Mouse (Mus musculus): ENCODE data around the gene Etnk1. TPM values are rescaled to one million over a fixed set of nuclear protein-coding genes. Genes with fewer than 3 reads are reported as not detected.

Etnk1 gene
- polyA plus RNA-seq, 1 experiment from 2014 or later = 17.2 TPM

GRCm38 (mm10) chr6:143230888-143231287, 63.9 kb downstream of the Etnk1 start:
- Histone ChIP-seq H3K4me1 (no peaks in the 10 kb centered on the region), H3K4me2 (no peak overlapping the region), H3K9ac (no peak overlapping the region), H3K4me3 (replicated peaks) (no peak overlapping the region), H3K27me3 (replicated peaks) (no peaks in the 10 kb centered on the region), H3K9me3 (no peaks in the 10 kb centered on the region), H3K36me3 (no peaks in the 10 kb centered on the region), H3K27ac (no peak overlapping the region)
- 87% methylated on average over 2 of the region's 2 CpGs for WGBS
- ATAC-seq (ENCODE audit: insufficient read depth, low FRiP score, low read depth) = no peak

- ATAC-seq (ENCODE audit: insufficient read depth, low FRiP score, low read depth) = no peak
- 87% methylated on average over 11 of the region's 11 CpGs for whole genome bisulfite sequencing
Measured at GRCm38 (mm10) chr6:143232718-143233117, 65.7 kb downstream of the Etnk1 start.

GRCm38 (mm10) chr6:143234868-143235267, 67.8 kb downstream of the Etnk1 start:
- WGBS = 76% methylated on average over 8 of the region's 8 CpGs
- H3K27me3 ChIP-seq (replicated peaks) = no peaks in the 10 kb centered on the region
- no peak overlapping the region for H3K27ac ChIP-seq
- H3K36me3 ChIP-seq = no peaks in the 10 kb centered on the region
- ATAC-seq (ENCODE audit: insufficient read depth, low FRiP score, low read depth) = no peak
- no peaks in the 10 kb centered on the region for H3K9me3 ChIP-seq
- no peak overlapping the region for H3K4me3 ChIP-seq (replicated peaks)
- H3K4me1 ChIP-seq = no peaks in the 10 kb centered on the region
- no peak overlapping the region for H3K9ac ChIP-seq
- H3K4me2 ChIP-seq = no peak overlapping the region

More at GRCm38 (mm10) chr6:143232718-143233117, 65.7 kb downstream of the Etnk1 start:
- H3K4me1 ChIP-seq = no peaks in the 10 kb centered on the region
- no peak overlapping the region for H3K4me2 ChIP-seq
- no peaks in the 10 kb centered on the region for H3K27me3 ChIP-seq (replicated peaks)
- no peak overlapping the region for H3K9ac ChIP-seq
- H3K36me3 ChIP-seq = no peaks in the 10 kb centered on the region
- H3K4me3 ChIP-seq (replicated peaks) = no peak overlapping the region
- H3K27ac ChIP-seq = no peak overlapping the region
- no peaks in the 10 kb centered on the region for H3K9me3 ChIP-seq

- Histone ChIP-seq H3K4me3 (replicated peaks) (no peak overlapping the region), H3K4me1 (no peaks in the 10 kb centered on the region), H3K27me3 (replicated peaks) (no peaks in the 10 kb centered on the region), H3K36me3 (no peaks in the 10 kb centered on the region), H3K27ac (no peak overlapping the region), H3K9me3 (no peaks in the 10 kb centered on the region), H3K4me2 (no peak overlapping the region), H3K9ac (no peak overlapping the region)
- no peak for ATAC-seq (ENCODE audit: insufficient read depth, low FRiP score, low read depth)
- 80% methylated on average over 21 of the region's 21 CpGs for WGBS
Measured at GRCm38 (mm10) chr6:143239362-143240074, 72.5 kb downstream of the Etnk1 start.

GRCm38 (mm10) chr6:143243191-143243590, 76.2 kb downstream of the Etnk1 start:
- H3K4me2 ChIP-seq = no peak overlapping the region
- no peak overlapping the region for H3K27ac ChIP-seq
- WGBS = 70% methylated on average over 5 of the region's 5 CpGs
- H3K9ac ChIP-seq = no peak overlapping the region
- no peak overlapping the region for H3K4me3 ChIP-seq (replicated peaks)
- H3K27me3 ChIP-seq (replicated peaks) = no peaks in the 10 kb centered on the region
- H3K9me3 ChIP-seq = no peaks in the 10 kb centered on the region
- no peak for ATAC-seq (ENCODE audit: insufficient read depth, low FRiP score, low read depth)
- no peaks in the 10 kb centered on the region for H3K4me1 ChIP-seq
- no peaks in the 10 kb centered on the region for H3K36me3 ChIP-seq

GRCm38 (mm10) chr6:143257921-143258320, 90.9 kb downstream of the Etnk1 start:
- H3K9me3 ChIP-seq = no peaks in the 10 kb centered on the region
- no peaks in the 10 kb centered on the region for H3K4me1 ChIP-seq
- no peak overlapping the region for H3K27ac ChIP-seq
- H3K4me3 ChIP-seq (replicated peaks) = no peak overlapping the region
- H3K27me3 ChIP-seq (replicated peaks) = no peaks in the 10 kb centered on the region
- ATAC-seq (ENCODE audit: insufficient read depth, low FRiP score, low read depth) = no peak
- no peak overlapping the region for H3K9ac ChIP-seq
- H3K4me2 ChIP-seq = no peak overlapping the region
- no peaks in the 10 kb centered on the region for H3K36me3 ChIP-seq
- 74% methylated on average over 4 of the region's 4 CpGs for WGBS

- H3K27me3 ChIP-seq (replicated peaks) = no peaks in the 10 kb centered on the region
- no peaks in the 10 kb centered on the region for H3K4me1 ChIP-seq
- no peaks in the 10 kb centered on the region for H3K9me3 ChIP-seq
- no peak overlapping the region for H3K4me3 ChIP-seq (replicated peaks)
- no peak overlapping the region for H3K4me2 ChIP-seq
- no peak overlapping the region for H3K27ac ChIP-seq
- no peak overlapping the region for H3K9ac ChIP-seq
- H3K36me3 ChIP-seq = no peaks in the 10 kb centered on the region
- no peak for ATAC-seq (ENCODE audit: insufficient read depth, low FRiP score, low read depth)
- 73% methylated on average over 17 of the region's 17 CpGs for WGBS
Measured at GRCm38 (mm10) chr6:143259169-143259629, 92.2 kb downstream of the Etnk1 start.

GRCm38 (mm10) chr6:143259870-143260559, 93.0 kb downstream of the Etnk1 start:
- Histone ChIP-seq H3K27me3 (replicated peaks) (no peaks in the 10 kb centered on the region), H3K4me3 (replicated peaks) (no peak overlapping the region), H3K9me3 (no peaks in the 10 kb centered on the region), H3K4me2 (no peak overlapping the region; the same call in 1 of the 2 replicates), H3K27ac (no peak overlapping the region), H3K4me1 (no peaks in the 10 kb centered on the region), H3K36me3 (no peaks in the 10 kb centered on the region), H3K9ac (no peak overlapping the region)
- WGBS = 61% methylated on average over 18 of the region's 18 CpGs
- no peak for ATAC-seq (ENCODE audit: insufficient read depth, low FRiP score, low read depth)

GRCm38 (mm10) chr6:143260560-143261288, 93.7 kb downstream of the Etnk1 start:
- H3K9me3 ChIP-seq = no peaks in the 10 kb centered on the region
- H3K36me3 ChIP-seq = no peaks in the 10 kb centered on the region
- no peak for ATAC-seq (ENCODE audit: insufficient read depth, low FRiP score, low read depth)
- H3K4me2 ChIP-seq = no peak overlapping the region
- no peaks in the 10 kb centered on the region for H3K4me1 ChIP-seq
- no peak overlapping the region for H3K4me3 ChIP-seq (replicated peaks)
- 72% methylated on average over 14 of the region's 14 CpGs for WGBS
- H3K27me3 ChIP-seq (replicated peaks) = no peaks in the 10 kb centered on the region
- H3K9ac ChIP-seq = no peak overlapping the region
- no peak overlapping the region for H3K27ac ChIP-seq

GRCm38 (mm10) chr6:143261289-143261665, 94.3 kb downstream of the Etnk1 start:
- Histone ChIP-seq H3K9ac (no peak overlapping the region), H3K4me2 (no peak overlapping the region), H3K4me1 (no peaks in the 10 kb centered on the region), H3K4me3 (replicated peaks) (no peak overlapping the region), H3K9me3 (no peaks in the 10 kb centered on the region), H3K27ac (no peak overlapping the region), H3K36me3 (no peaks in the 10 kb centered on the region), H3K27me3 (replicated peaks) (no peaks in the 10 kb centered on the region)
- ATAC-seq (ENCODE audit: insufficient read depth, low FRiP score, low read depth) = no peak
- 82% methylated on average over 8 of the region's 8 CpGs for WGBS

- Histone ChIP-seq H3K36me3 (no peaks in the 10 kb centered on the region), H3K27me3 (replicated peaks) (no peaks in the 10 kb centered on the region), H3K27ac (no peak overlapping the region), H3K9ac (no peak overlapping the region), H3K4me2 (no peak overlapping the region), H3K9me3 (no peaks in the 10 kb centered on the region), H3K4me3 (replicated peaks) (no peak overlapping the region), H3K4me1 (no peaks in the 10 kb centered on the region)
- no peak for ATAC-seq (ENCODE audit: insufficient read depth, low FRiP score, low read depth)
- WGBS = 81% methylated on average over 10 of the region's 10 CpGs
Measured at GRCm38 (mm10) chr6:143265482-143265881, 98.5 kb downstream of the Etnk1 start.

GRCm38 (mm10) chr6:143279222-143279621, 112.2 kb downstream of the Etnk1 start:
- Histone ChIP-seq H3K4me1 (no peaks in the 10 kb centered on the region), H3K27me3 (replicated peaks) (no peaks in the 10 kb centered on the region), H3K9me3 (no peaks in the 10 kb centered on the region), H3K4me3 (replicated peaks) (no peak overlapping the region), H3K4me2 (no peak overlapping the region), H3K27ac (no peak overlapping the region), H3K36me3 (no peaks in the 10 kb centered on the region), H3K9ac (no peak overlapping the region)
- whole genome bisulfite sequencing = 49% methylated on average over 3 of the region's 3 CpGs
- ATAC-seq (ENCODE audit: insufficient read depth, low FRiP score, low read depth) = no peak

Data from stomach, embryonic 15.5 days (tissue).